Mouse (Mus musculus) small intestine, adult 10 weeks (tissue): ENCODE data around the gene Actg1. TPM values are rescaled to one million over a fixed set of nuclear protein-coding genes. Genes with fewer than 3 reads are reported as not detected.

Experiments
- polyA plus RNA-seq: library from polyadenylated mRNA; stranded (reverse); fragments of 350-450 nt; fragmentation: Illumina TruSeq; extraction: RNeasy Lipid Tissue Mini Kit (QIAGEN cat#74804); gene quantifications from one replicate; pipeline ENCODE4 v1.2.3, GENCODE M21; 2014; ENCODE audit warnings: low replicate concordance

Gene Actg1
- polyA plus RNA-seq, result 737 TPM

DNA sequence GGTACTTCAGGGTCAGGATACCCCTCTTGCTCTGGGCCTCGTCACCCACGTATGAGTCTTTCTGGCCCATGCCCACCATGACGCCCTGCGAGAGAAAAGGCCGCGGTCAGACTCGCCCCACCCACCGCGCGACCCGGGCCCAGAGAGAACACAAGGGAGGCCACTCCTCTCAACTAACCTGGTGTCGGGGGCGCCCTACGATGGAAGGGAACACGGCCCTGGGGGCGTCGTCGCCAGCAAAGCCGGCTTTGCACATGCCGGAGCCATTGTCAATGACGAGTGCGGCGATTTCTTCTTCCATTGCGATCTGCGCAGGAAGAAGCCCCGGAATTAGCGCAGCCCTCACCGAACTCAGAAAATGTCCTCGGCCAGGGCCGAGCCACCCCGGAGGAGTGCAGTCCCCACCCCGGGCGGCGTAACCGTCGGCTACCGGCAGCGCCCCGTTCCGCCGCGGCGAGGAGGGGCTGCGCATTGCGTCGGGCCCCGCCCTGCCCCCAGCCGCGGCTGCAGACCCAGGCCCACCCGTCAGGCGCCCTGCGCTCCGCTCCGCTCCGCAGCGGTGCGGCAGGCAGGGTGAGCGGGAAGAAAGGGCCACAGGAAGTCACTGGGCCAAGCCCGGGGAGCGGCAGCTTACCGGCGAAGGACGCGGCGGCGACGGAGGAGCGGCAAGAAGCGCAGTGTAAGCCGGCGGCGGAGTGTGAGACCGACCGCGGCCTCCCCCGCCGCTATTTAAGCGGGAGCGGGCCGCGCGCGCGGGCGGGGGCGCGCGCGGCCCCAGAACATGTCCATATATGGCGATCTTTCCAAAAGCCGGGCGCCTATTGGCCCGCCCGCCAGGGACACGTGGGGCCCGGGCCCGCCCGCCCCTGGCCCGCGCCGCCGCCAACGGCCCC is at the start of gene Actg1:
TSS of gene Actg1 (minus strand) at position 752 of the 893 bp plus-strand sequence.

DNA sequence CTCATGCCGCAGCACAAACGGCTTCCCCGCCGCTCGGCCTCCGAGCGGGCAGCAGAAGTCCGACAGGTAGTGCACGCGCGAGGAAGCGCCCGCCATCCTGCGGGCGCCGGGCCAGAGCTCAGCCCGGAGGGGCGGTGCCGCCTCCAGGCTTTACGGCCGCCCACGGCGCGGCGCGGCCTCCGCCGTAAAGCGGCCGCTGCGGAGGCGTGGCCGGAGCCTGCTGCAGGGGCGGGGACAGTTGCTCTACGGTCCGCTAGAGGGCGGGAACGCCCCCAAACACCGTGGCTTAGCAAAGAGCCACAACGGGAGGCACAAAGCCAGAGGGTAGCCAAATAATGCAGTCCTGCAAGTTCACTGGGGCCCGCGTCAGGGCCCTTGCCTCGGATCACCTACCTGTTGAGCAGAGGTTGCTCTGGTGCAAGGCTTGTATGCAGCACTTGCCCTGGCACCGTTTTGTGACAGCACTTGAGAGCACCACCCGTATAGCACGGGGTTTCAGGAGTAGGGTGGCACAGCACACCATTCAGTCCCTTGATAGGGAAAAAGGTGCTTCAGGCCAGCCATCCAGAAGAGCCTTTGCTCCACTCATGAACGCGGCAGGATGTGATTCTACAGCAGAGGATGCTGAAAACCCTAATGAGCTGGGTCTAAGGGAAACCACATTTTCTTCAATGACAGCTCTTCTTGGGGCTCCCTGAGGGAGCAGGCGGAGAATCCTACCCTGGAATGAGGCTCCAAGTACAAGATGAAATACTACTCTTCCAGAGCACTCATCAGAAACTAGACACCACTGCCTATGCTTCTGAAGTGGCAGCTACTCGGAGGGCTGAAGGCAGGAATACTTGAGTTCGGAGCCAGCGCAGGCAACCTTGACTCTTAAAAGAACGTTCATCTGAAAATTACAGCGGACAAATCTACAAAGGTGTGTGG is 30.5 kb upstream of the Actg1 start, which contains the start of gene Faap100:
TSS of gene Faap100 (minus strand) at position 154 of the 930 bp plus-strand sequence.

GRCm38 (mm10) chr11:120361295-120361694 is 13.0 kb upstream of the Actg1 start, which contains the start of gene Fscn2:
TSS of gene Fscn2 (plus strand) at chr11:120361534.

Other genes starting within 250 kb of the Actg1 start
- gene Tepsin, start 249.8 kb downstream of the Actg1 start, polyA plus RNA-seq, result 3.5 TPM
- 2.3 TPM for gene Ndufaf8, start 249.6 kb downstream of the Actg1 start, polyA plus RNA-seq
- gene Slc38a10, start 197.2 kb downstream of the Actg1 start, polyA plus RNA-seq, result 0.74 TPM
- gene Bahcc1, start 115.6 kb downstream of the Actg1 start, polyA plus RNA-seq, result 0.89 TPM
- gene Fscn2, start 13.0 kb upstream of the Actg1 start, polyA plus RNA-seq, result not detected
- gene Faap100, start 30.2 kb upstream of the Actg1 start, polyA plus RNA-seq, result 0.19 TPM
- gene Nploc4, start 89.2 kb upstream of the Actg1 start, polyA plus RNA-seq, result 10.0 TPM
- gene Tspan10, start 94.1 kb upstream of the Actg1 start, polyA plus RNA-seq, result not detected
- gene Pde6g, start 105.0 kb upstream of the Actg1 start, polyA plus RNA-seq, result not detected
- gene Oxld1, start 109.5 kb upstream of the Actg1 start, polyA plus RNA-seq, result not detected
- gene Ccdc137, start 109.6 kb upstream of the Actg1 start, polyA plus RNA-seq, result 6.7 TPM
- gene Arl16, start 119.1 kb upstream of the Actg1 start, polyA plus RNA-seq, result 5.3 TPM
- 1.6 TPM for gene Mrpl12, start 136.1 kb upstream of the Actg1 start, polyA plus RNA-seq
- gene Slc25a10, start 143.3 kb upstream of the Actg1 start, polyA plus RNA-seq, result 1.6 TPM
- gene Gcgr, start 182.2 kb upstream of the Actg1 start, polyA plus RNA-seq, result not detected
- gene Mcrip1, start 201.2 kb upstream of the Actg1 start, polyA plus RNA-seq, result not detected
- gene Ppp1r27, start 202.6 kb upstream of the Actg1 start, polyA plus RNA-seq, result not detected
- gene P4hb, start 224.7 kb upstream of the Actg1 start, polyA plus RNA-seq, result 728 TPM
- 24.2 TPM for gene Arhgdia, start 233.1 kb upstream of the Actg1 start, polyA plus RNA-seq
- 18.5 TPM for gene Alyref, start 249.8 kb upstream of the Actg1 start, polyA plus RNA-seq
- 8.2 TPM for gene Anapc11, start 249.9 kb upstream of the Actg1 start, polyA plus RNA-seq